ENCODE assay signal across 18 mouse cellular contexts in genomic region chr6:138232403-138232802, GRCm38 (mm10).
A peak's percentile ranks its signal among the peaks of the same experiment; 100 is the strongest.
DNase-seq lines count a peak whose midpoint lies in the region; ATAC-seq and TF ChIP-seq lines count a peak whose summit lies in the region.
"Had no signal": no experiment of that assay in that cellular context is flagged by ENCODE, and none has a peak within 500 bp of the region (broad histone marks: within the 10 kb centered on the region; RNA-seq: fewer than 3 reads in every experiment).

No protein-coding gene starts in this region.

- WGBS in stomach, embryonic 15.5 days, result 40% methylated on average over 4 of the region's 4 CpGs
- 45% methylated on average over 4 of the region's 4 CpGs for WGBS in stomach, postnatal 0 days
- 55% methylated on average over 4 of the region's 4 CpGs for WGBS in heart, embryonic 11.5 days (ENCODE audit: insufficient replicate concordance)

- TF ChIP-seq CTCF in stomach, postnatal 0 days (IDR thresholded peaks at IDR 0.05; ENCODE audit: low read depth), result no peak

- H3K4me3 ChIP-seq in stomach, embryonic 15.5 days (replicated peaks), result no peak overlapping the region
- H3K4me3 ChIP-seq in stomach, postnatal 0 days (ENCODE audit: low read depth, low read length), result no peak overlapping the region
- H3K4me3 ChIP-seq in heart, embryonic 11.5 days (ENCODE audit: low read depth, low read length), result no peak overlapping the region
- H3K4me3 ChIP-seq: embryonic facial prominence, embryonic 10.5 days; embryonic facial prominence, embryonic 12.5 days; forebrain, embryonic 13.5 days; forebrain, embryonic 15.5 days had no signal

- no peak for TF ChIP-seq EP300 in stomach, postnatal 0 days (optimal IDR thresholded peaks at IDR 0.05)

- H3K36me3 ChIP-seq in stomach, embryonic 15.5 days, result no peaks in the 10 kb centered on the region
- H3K36me3 ChIP-seq in stomach, postnatal 0 days (ENCODE audit: control insufficient read depth, insufficient read depth, low read length), result no peaks in the 10 kb centered on the region
- H3K36me3 ChIP-seq in heart, embryonic 11.5 days (ENCODE audit: control insufficient read depth, insufficient read depth, low read length), result no peaks in the 10 kb centered on the region
- H3K36me3 ChIP-seq: embryonic facial prominence, embryonic 10.5 days; embryonic facial prominence, embryonic 12.5 days; forebrain, embryonic 15.5 days had no signal

- peak; percentile 10 for DNase-seq in urinary bladder, postnatal 14 days (ENCODE audit: low spot score)
- no peak for DNase-seq in urinary bladder, adult 2 months (ENCODE audit: low spot score)
- peak; percentile 26 for DNase-seq in stomach, postnatal 0 days (ENCODE audit: low spot score)
- no peak for DNase-seq in lung, postnatal 36 days
- DNase-seq: adrenal gland, adult 2 months; adrenal gland, postnatal 10 days; adrenal gland, postnatal 25 days; cerebellum, adult 11-12 months; cerebellum, adult 2 months; cerebellum, adult 9-10 months; cerebellum, postnatal 10 days; cerebellum, postnatal 25 days had no signal

- peak; percentile 85 for ATAC-seq in stomach, embryonic 15.5 days (ENCODE audit: insufficient read depth, low FRiP score, low read depth)
- ATAC-seq in stomach, postnatal 0 days (ENCODE audit: low FRiP score, low TSS enrichment), result peak; percentile 67; the same call in 1 of the 2 replicates
- no peak for ATAC-seq in heart, embryonic 11.5 days (replicated peaks; ENCODE audit: insufficient number of reproducible peaks, low FRiP score, low TSS enrichment)
- ATAC-seq: forebrain, embryonic 13.5 days; forebrain, embryonic 15.5 days had no signal

- no peaks in the 10 kb centered on the region for H3K9me3 ChIP-seq in stomach, embryonic 15.5 days
- no peaks in the 10 kb centered on the region for H3K9me3 ChIP-seq in stomach, postnatal 0 days (ENCODE audit: control insufficient read depth, low read length)
- H3K9me3 ChIP-seq in heart, embryonic 11.5 days (replicated peaks; ENCODE audit: control insufficient read depth, low read length), result no peaks in the 10 kb centered on the region
- H3K9me3 ChIP-seq: embryonic facial prominence, embryonic 10.5 days; embryonic facial prominence, embryonic 12.5 days; forebrain, embryonic 13.5 days; forebrain, embryonic 15.5 days had no signal

- no peak overlapping the region for H3K4me2 ChIP-seq in stomach, embryonic 15.5 days
- no peak overlapping the region for H3K4me2 ChIP-seq in stomach, postnatal 0 days (replicated peaks; ENCODE audit: low read depth)
- no peak overlapping the region for H3K4me2 ChIP-seq in heart, embryonic 11.5 days
- H3K4me2 ChIP-seq: embryonic facial prominence, embryonic 12.5 days; forebrain, embryonic 13.5 days; forebrain, embryonic 15.5 days had no signal

- no peaks in the 10 kb centered on the region for H3K4me1 ChIP-seq in stomach, embryonic 15.5 days
- no peaks in the 10 kb centered on the region for H3K4me1 ChIP-seq in stomach, postnatal 0 days (replicated peaks; ENCODE audit: control insufficient read depth, insufficient read depth)
- no peaks in the 10 kb centered on the region for H3K4me1 ChIP-seq in heart, embryonic 11.5 days (ENCODE audit: control insufficient read depth, insufficient read depth, low read length)
- H3K4me1 ChIP-seq: embryonic facial prominence, embryonic 10.5 days; embryonic facial prominence, embryonic 12.5 days; forebrain, embryonic 13.5 days; forebrain, embryonic 15.5 days had no signal

- no peaks in the 10 kb centered on the region for H3K27me3 ChIP-seq in stomach, embryonic 15.5 days (replicated peaks)
- no peaks in the 10 kb centered on the region for H3K27me3 ChIP-seq in stomach, postnatal 0 days (ENCODE audit: control insufficient read depth, insufficient read depth, low read length)
- H3K27me3 ChIP-seq in heart, embryonic 11.5 days (ENCODE audit: control insufficient read depth, insufficient read depth, low read length), result no peaks in the 10 kb centered on the region
- H3K27me3 ChIP-seq: embryonic facial prominence, embryonic 12.5 days; forebrain, embryonic 13.5 days; forebrain, embryonic 15.5 days had no signal

- no peak overlapping the region for H3K9ac ChIP-seq in stomach, embryonic 15.5 days
- H3K9ac ChIP-seq in stomach, postnatal 0 days (ENCODE audit: low read length), result no peak overlapping the region
- H3K9ac ChIP-seq in heart, embryonic 11.5 days (ENCODE audit: low read depth, low read length), result no peak overlapping the region
- H3K9ac ChIP-seq: embryonic facial prominence, embryonic 12.5 days; forebrain, embryonic 13.5 days; forebrain, embryonic 15.5 days had no signal

- H3K27ac ChIP-seq in stomach, embryonic 15.5 days, result no peak overlapping the region
- H3K27ac ChIP-seq in stomach, postnatal 0 days (replicated peaks), result no peak overlapping the region
- no peak overlapping the region for H3K27ac ChIP-seq in heart, embryonic 11.5 days (ENCODE audit: low read depth, low read length)
- H3K27ac ChIP-seq: embryonic facial prominence, embryonic 10.5 days; embryonic facial prominence, embryonic 12.5 days; forebrain, embryonic 13.5 days; forebrain, embryonic 15.5 days had no signal

Comparison
In these comparisons a context has a peak if more than half of its experiments do, and no peak if none do; other contexts are left out.
1. DNase-seq: peak in urinary bladder, postnatal 14 days (single experiment) and stomach, postnatal 0 days (single experiment); none in urinary bladder, adult 2 months (single experiment) and lung, postnatal 36 days (single experiment).